Mouse (Mus musculus) cerebral cortex, adult 2 months (tissue): ENCODE results near the gene Mrpl52.

Experiments used
- WGBS: fragments of 180-500 bp; shearing (Covaris S2); methylation state at CpG from one replicate; pipeline ENCODE4 v1.1.7; 2018; 5-methylcytosine and 5-hydroxymethylcytosine counted together

The Mrpl52 gene

GRCm38 (mm10) chr14:54426689-54427398, at the start of gene Mrpl52:
TSS of gene Mrpl52 (plus strand) at chr14:54426909.
- under 1% methylated on average over 48 of the region's 48 CpGs for WGBS

GRCm38 (mm10) chr14:54377166-54377565, 49.5 kb upstream of the Mrpl52 start:
- WGBS = 77% methylated on average over 6 of the region's 6 CpGs

- 84% methylated on average over 13 of the region's 13 CpGs for WGBS
Measured at GRCm38 (mm10) chr14:54379571-54379970, 47.1 kb upstream of the Mrpl52 start.

GRCm38 (mm10) chr14:54380616-54381015, 46.1 kb upstream of the Mrpl52 start:
- WGBS = 87% methylated on average over 4 of the region's 4 CpGs

- WGBS = 92% methylated on average over 10 of the region's 10 CpGs
Measured at GRCm38 (mm10) chr14:54381816-54382215, 44.9 kb upstream of the Mrpl52 start.

- WGBS = 79% methylated on average over 9 of the region's 9 CpGs
Measured at GRCm38 (mm10) chr14:54382641-54383040, 44.1 kb upstream of the Mrpl52 start.

- WGBS = 51% methylated on average over 4 of the region's 4 CpGs
Measured at GRCm38 (mm10) chr14:54383355-54383771, 43.3 kb upstream of the Mrpl52 start.

- WGBS = 96% methylated on average over 8 of the region's 8 CpGs
Measured at GRCm38 (mm10) chr14:54384396-54384795, 42.3 kb upstream of the Mrpl52 start.

- 83% methylated on average over 7 of the region's 7 CpGs for WGBS
Measured at GRCm38 (mm10) chr14:54385968-54386618, 40.6 kb upstream of the Mrpl52 start.

GRCm38 (mm10) chr14:54387546-54387945, 39.2 kb upstream of the Mrpl52 start:
- WGBS = 86% methylated on average over 6 of the region's 6 CpGs

- 59% methylated on average over 6 of the region's 6 CpGs for WGBS
Measured at GRCm38 (mm10) chr14:54390843-54391242, 35.9 kb upstream of the Mrpl52 start.

- WGBS = 86% methylated on average over 3 of the region's 3 CpGs
Measured at GRCm38 (mm10) chr14:54393794-54394193, 32.9 kb upstream of the Mrpl52 start.

- 78% methylated on average over 7 of the region's 7 CpGs for WGBS
Measured at GRCm38 (mm10) chr14:54396685-54397084, 30.0 kb upstream of the Mrpl52 start.

- WGBS = 66% methylated on average over 7 of the region's 7 CpGs
Measured at GRCm38 (mm10) chr14:54397872-54398527, 28.7 kb upstream of the Mrpl52 start.

- WGBS = 70% methylated on average over 7 of the region's 7 CpGs
Measured at GRCm38 (mm10) chr14:54398528-54398916, 28.2 kb upstream of the Mrpl52 start.

- WGBS = 76% methylated on average over 8 of the region's 8 CpGs
Measured at GRCm38 (mm10) chr14:54398921-54399382, 27.8 kb upstream of the Mrpl52 start.

GRCm38 (mm10) chr14:54401723-54402122, 25.0 kb upstream of the Mrpl52 start:
- 89% methylated on average over 3 of the region's 3 CpGs for WGBS

- WGBS = 83% methylated on average over 25 of the region's 25 CpGs
Measured at GRCm38 (mm10) chr14:54408336-54409056, 18.2 kb upstream of the Mrpl52 start.

- 83% methylated on average over 7 of the region's 7 CpGs for WGBS
Measured at GRCm38 (mm10) chr14:54409057-54409645, 17.6 kb upstream of the Mrpl52 start.

GRCm38 (mm10) chr14:54409980-54410810, 16.5 kb upstream of the Mrpl52 start:
- 57% methylated on average over 17 of the region's 17 CpGs for WGBS
